Mouse (Mus musculus) spleen, adult 2 months (tissue): ENCODE results near the gene Ankrd54.

Experiments used
- CTCF ChIP-seq: fragments of 200-500 bp; IDR thresholded peaks from 2 replicates; pipeline ENCODE4 v1.5.1; 2011; ENCODE audit warnings: mild to moderate bottlenecking, inconsistent platforms; ENCODE audit not compliant: insufficient read depth, insufficient read length, insufficient replicate concordance; ENCODE audit errors: extremely low read depth
- POLR2A ChIP-seq: fragments of 200-500 bp; IDR thresholded peaks from 2 replicates; pipeline ENCODE4 v1.6.1; 2011; ENCODE audit warnings: low read depth, low read length, inconsistent platforms

- no peak for TF ChIP-seq CTCF
- TF ChIP-seq POLR2A: no peak
Observed at GRCm38 (mm10) chr15:79075658-79076365, 13.1 kb upstream of the Ankrd54 start.
